Mouse (Mus musculus) v-Abl transformed pro-B cells (cell line): ENCODE measurements around the gene Slc18a3.

Experiments used
- in situ Hi-C, 2 experiments: fragments of 400-800 bp; cut with MboI; formaldehyde crosslinking; loops; one replicate each; pipeline ENCODE4 v1.15.1; 2025; ENCODE audit not compliant: unreplicated experiment in 2 of 2

Gene Slc18a3

DNA sequence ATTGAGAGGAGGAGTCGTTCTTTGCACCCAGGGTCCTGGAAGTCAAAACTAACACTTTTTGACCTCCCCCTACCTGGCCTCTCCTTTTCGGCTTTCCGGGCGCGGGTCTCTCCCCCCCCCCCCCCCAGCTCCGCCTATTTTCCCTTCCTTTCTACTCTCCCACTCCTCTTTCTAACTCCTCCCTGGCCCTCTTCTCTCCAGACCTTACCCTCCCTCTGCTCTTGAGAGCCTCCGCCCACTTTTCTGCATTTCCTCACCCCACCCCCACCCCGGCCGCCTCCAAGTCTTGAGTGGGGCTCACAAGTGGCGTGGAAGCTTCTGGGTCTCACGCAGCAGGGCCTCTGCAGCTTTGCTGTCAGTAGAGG lies 838 bp upstream of the Slc18a3 start:
- in situ Hi-C loops = no loop called here

GRCm38 (mm10) chr14:32463211-32464040 lies 1.2 kb downstream of the Slc18a3 start:
- in situ Hi-C loops = no loop called here

- in situ Hi-C loops = no loop called here
Observed at GRCm38 (mm10) chr14:32452552-32452951, 12.1 kb downstream of the Slc18a3 start.

- in situ Hi-C loops = no loop called here
Observed at GRCm38 (mm10) chr14:32446989-32447388, 17.7 kb downstream of the Slc18a3 start.

DNA sequence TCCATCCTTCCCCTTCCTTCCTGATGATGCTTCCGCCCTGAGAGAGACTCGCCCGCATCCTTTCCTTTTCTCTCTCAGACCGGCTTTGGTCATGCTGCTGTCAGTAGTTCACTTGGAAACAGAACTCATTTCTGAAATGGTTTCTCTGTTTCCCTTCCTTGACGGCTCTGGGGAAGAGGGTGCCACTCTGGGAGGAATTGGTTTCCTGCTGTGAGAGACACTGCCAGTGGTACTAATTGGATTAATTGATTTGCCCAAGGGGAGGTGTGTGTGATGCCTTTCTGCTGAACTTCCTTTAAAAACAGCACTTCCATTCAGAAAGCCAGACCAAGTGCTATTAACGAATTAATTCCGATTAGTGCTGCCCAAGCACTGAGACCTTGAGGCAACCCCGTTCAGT lies 21.2 kb downstream of the Slc18a3 start:
- in situ Hi-C loops = no loop called here

DNA sequence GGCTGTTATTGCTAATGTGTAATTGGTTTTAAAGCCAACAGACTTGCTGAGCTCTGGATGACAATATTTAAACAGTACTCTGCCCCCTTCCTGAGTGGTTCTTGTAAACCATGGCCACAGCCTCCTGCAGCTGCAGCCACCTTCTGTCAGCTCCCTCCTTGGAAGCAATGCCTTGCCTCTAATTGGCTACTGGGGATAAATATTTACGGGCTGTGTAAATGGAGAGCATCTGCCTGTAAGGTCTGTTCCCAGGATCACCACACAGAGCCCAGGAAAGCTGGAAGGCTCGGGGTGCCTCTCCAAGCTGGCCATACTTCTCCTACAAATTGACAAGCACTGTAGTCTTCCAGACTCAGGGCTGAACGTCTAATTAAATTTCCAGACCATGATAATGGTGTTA lies 24.9 kb downstream of the Slc18a3 start:
- in situ Hi-C loops = no loop called here

DNA sequence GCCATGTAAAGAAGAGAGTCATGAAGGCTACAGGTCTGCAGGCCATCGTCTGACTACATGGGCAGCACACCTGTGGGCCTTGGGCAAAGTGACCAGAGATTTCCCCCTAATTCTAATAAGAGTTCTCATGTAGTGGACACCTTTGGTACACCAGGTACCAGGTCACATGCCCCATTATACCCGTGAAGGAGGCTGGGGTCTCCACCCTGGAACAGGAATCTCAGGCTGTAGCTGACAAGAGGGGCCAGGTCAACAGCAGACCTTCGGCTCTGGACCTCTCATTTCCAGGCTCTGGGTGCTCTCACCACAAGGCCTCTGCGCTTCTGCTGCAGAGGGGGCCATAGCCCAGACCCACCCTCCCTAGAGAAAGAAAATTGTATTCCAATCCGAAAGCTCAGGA lies 25.3 kb downstream of the Slc18a3 start:
- in situ Hi-C loops = no loop called here

- in situ Hi-C loops = no loop called here
Observed at GRCm38 (mm10) chr14:32437352-32437793, 27.3 kb downstream of the Slc18a3 start.

GRCm38 (mm10) chr14:32429030-32429602 lies 35.5 kb downstream of the Slc18a3 start:
- in situ Hi-C loops = no loop called here

- in situ Hi-C loops = no loop called here
Observed at GRCm38 (mm10) chr14:32423946-32424345, 40.7 kb downstream of the Slc18a3 start.

- in situ Hi-C loops = no loop called here
Observed at GRCm38 (mm10) chr14:32418747-32419146, 45.9 kb downstream of the Slc18a3 start.
